Mouse (Mus musculus): Measurements from ENCODE around the gene Derl3. TPM values are rescaled to one million over a fixed set of nuclear protein-coding genes. Genes with fewer than 3 reads are reported as not detected.

Gene Derl3
- polyA plus RNA-seq (2017; shearing (Covaris generic)), result 2.3 TPM

DNA sequence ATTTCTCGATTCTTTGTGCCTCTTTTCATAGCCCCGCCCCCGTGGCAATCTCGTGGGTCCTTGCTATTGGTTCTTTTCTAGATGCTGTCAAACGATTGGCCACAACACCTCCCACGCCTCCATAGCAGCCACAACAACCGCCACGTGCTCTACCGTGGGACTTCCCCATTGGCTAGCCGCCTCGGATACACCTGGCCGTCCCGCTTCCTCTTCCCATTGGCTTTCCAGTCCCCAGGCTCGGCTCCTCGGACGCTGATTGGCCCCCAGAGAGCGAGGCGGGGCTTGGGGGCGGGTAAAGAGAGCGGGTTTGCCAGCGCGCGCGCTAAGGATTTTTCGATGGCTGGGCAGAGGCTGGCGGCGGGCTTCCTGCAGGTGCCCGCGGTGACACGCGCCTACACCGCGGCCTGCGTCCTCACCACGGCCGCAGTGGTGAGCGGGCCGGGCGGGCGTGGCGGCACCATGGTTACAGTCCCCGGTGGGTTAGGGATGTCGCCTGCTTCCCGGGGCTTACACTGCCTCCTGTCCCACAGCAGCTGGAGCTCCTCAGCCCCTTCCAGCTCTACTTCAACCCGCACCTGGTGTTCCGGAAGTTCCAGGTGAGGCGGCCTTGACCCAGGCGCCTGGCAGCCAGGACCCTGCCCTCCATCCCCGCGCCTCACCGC lies at the start of gene Derl3:
Gene Derl3 (plus strand): TSS at position 325 of the 662 bp plus-strand sequence.

DNA sequence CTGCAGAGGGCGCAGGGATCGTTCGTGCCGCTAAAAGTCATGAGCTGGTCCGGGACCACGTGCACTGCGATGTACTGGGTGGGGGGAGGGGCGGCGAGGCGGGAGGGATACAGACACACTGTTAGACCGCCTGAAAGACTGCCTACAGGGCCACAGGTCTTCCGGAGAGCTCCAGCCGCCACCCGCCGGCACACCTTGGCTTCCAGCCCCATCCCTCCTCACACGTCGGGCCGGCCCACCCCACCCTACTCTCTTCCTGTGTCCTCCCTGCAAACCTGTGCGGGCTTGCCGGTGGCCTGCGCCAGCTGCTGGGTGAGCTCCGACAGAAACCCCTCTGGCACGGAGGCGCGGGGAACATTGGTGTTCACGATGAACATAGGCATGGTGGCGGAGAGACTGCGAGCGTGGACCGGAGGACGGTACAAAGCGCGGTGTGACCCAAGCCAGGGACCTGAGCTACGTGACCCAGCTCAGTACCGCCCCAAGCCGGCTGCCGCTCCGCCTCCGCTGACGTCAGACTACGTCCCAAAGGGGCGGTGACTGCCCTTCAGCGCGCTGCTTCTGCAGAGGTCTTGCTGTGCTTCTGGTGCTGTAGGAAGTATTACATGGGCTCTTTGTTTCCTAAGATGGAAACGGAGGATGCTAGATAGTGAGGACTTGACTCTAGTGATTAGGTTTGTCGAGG lies 33.3 kb upstream of the Derl3 start, which contains the start of gene Mif:
Gene Mif (minus strand): TSS at position 455 of the 685 bp plus-strand sequence.

DNA sequence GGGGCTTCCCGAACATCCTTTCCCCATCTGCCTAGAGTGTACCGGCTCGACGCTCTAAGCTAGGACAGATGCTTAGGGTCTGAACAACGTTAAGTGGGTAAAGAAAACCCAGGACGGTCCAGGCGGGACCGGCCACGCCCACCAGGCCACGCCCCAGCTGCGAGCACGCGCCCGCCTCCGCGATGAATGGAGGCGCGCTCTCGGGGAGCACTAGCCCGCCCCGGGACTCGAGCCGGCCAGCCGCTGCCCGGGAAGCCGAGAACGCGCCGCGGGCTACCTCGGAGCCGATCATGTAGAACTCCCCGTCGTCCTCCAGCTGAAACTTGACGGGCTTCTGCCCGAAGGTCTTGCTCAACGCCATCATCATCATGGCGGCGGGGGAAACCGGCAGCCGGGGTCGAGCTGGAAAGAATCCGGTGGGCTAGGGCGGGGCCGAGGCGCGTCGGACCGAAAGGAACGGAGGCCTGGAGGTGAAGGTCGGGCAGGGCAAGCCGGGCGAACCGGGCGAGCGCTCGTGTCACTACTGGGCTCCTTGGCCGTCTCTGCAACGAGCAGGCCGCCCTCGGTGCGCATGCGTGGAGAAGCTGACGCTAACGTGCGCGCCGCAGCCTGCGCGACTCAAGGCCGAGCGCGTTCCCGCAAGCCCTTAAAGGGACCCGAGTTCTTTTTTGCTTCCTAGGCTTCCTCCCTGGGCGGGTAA lies 28.0 kb downstream of the Derl3 start, which contains the start of gene Smarcb1:
Gene Smarcb1 (minus strand): TSS at position 592 of the 700 bp plus-strand sequence.

DNA sequence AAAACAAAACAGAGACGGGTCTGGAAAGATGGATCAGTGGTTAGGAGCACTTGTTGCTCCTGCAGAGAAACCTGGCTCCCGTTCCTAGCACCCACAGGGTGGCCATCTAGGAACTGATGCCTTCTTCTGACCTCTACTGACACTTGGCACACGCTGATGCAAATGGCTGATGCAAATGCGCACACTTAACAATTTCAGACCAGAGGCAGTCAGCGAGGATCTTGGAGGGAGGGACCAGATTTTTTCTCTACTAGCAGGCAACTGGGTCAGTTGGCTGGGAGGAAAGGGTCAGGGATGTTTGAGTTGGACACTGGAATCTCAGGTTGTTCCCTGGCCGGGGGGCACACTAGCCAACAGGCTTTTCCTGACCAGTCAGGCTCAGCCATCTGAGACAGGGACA lies 39.7 kb downstream of the Derl3 start, which contains the start of gene Chchd10:
Gene Chchd10 (plus strand): TSS at position 240 of the 400 bp plus-strand sequence.

DNA sequence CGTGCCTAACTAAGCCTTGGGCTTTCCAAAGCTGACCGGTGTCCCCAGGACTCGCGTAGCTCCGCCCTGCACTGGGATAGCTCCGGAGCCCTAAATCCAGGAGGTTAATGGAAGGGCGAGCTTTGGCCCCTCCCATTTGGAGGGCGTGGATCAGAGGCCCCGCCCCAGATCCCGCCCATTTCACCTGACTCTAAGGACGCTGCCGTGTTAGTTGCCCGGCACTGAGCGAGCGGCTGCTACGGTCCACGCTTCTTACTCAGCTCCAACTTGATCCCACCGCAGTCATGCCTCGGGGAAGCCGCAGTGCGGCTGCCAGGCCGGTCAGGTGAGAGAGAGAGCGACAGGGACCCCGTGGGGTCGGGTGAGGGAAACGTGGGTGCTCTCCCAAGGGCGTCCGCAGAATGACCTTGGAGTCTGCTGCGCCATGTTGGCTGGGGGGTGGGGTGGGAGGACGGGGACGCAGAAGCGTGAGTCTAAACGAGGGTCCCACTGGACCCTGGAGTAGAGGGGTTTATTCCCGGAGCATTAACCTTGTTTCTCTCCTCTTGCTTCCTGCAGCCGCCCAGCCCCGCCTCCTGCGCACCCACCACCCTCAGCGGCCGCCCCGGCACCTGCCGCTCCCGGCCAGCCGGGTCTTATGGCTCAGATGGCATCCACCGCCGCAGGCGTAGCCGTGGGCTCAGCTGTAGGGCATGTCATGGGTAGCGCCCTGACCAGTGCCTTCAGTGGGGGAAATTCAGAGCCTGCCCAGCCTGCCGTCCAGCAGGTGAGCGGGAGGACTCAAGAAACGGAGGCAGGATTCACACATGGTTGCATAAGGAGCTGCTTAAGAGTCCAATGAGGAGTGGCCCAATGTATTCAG lies 42.7 kb downstream of the Derl3 start, which contains the start of gene Mmp11:
Gene Mmp11 (minus strand): TSS at position 817 of the 862 bp plus-strand sequence.

DNA sequence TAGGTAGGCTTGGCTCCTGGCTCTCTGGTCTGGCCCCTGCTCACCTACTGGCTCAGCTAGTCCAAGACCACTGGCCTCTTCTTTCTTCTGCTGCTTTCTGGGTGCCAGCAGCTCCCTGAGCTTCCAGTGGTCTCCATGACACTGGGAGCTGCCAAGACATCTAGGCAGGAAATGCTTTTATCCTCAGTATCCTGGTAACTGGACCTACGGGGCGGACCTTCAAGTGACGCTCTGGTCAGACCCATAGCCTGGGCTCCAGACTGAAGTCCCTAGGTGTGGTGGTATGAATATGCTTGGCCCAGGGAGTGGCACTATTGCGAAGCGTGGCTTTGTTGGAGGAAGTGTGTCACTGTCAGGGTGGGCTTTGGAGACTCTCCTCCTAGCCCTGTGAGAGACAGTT lies 47.3 kb downstream of the Derl3 start, which contains the start of gene Gm867:
Gene Gm867 (minus strand): TSS at position 153 of the 400 bp plus-strand sequence.

DNA sequence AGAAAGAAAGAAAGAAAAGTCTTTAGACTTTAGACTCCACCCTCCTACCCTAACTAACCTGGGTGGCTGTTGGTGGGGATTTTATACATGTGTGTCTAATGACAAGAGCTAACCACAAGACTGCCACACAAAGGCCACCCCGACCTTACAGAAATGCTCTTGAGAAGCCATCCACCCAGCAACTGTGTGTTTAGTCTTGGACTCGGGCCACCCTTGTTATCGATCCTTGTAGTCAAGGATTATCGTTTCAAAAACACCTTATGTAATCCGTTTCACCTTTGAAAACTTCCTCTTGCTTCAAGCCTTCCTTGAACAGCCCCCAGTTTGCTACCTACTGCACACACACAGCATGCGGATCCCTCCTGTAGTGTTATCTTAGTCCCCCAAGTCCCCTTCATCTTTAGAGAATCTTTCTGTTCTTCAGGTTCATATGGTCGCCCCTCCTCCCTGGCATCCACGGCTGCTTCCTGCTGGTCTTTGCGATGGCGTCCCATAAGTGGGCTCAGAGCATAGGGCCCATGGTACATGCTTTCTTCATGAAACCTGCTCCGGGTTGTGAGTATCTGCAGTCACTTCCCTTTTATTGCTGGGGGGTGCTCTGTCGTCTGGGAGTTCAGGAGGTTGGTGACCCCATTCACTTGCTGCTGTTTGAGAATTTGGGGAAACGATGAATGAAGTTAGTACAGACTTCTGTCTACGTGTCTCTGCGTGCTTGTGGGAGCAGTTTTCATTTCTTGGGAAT lies 49.7 kb downstream of the Derl3 start, which contains the start of gene Vpreb3:
Gene Vpreb3 (plus strand): TSS at position 322 of the 742 bp plus-strand sequence.

Other genes starting within 250 kb of the Derl3 start
- gene Susd2, start 249.4 kb upstream of the Derl3 start, polyA plus RNA-seq (2017; shearing (Covaris generic)), result 20.7 TPM
- 58.5 TPM for gene Cabin1, start 129.1 kb upstream of the Derl3 start, polyA plus RNA-seq (2017; shearing (Covaris generic))
- 89.5 TPM for gene Ddt, start 120.0 kb upstream of the Derl3 start, polyA plus RNA-seq (2017; shearing (Covaris generic))
- 0.55 TPM for gene Gm20441, start 112.5 kb upstream of the Derl3 start, polyA plus RNA-seq (2017; shearing (Covaris generic))
- gene Gstt3, start 112.0 kb upstream of the Derl3 start, polyA plus RNA-seq (2017; shearing (Covaris generic)), result 7.5 TPM
- gene Gstt1, start 94.8 kb upstream of the Derl3 start, polyA plus RNA-seq (2017; shearing (Covaris generic)), result not detected
- gene Gstt4, start 70.9 kb upstream of the Derl3 start, polyA plus RNA-seq (2017; shearing (Covaris generic)), result not detected
- gene Gstt2, start 56.0 kb upstream of the Derl3 start, polyA plus RNA-seq (2017; shearing (Covaris generic)), result 61.7 TPM
- 727 TPM for gene Mif, start 33.2 kb upstream of the Derl3 start, polyA plus RNA-seq (2017; shearing (Covaris generic))
- gene Smarcb1, start 28.2 kb downstream of the Derl3 start, polyA plus RNA-seq (2017; shearing (Covaris generic)), result 103 TPM
- 42.4 TPM for gene Chchd10, start 39.7 kb downstream of the Derl3 start, polyA plus RNA-seq (2017; shearing (Covaris generic))
- gene Mmp11, start 43.1 kb downstream of the Derl3 start, polyA plus RNA-seq (2017; shearing (Covaris generic)), result 11.1 TPM
- not detected for gene Gm867, start 47.3 kb downstream of the Derl3 start, polyA plus RNA-seq (2017; shearing (Covaris generic))
- gene Vpreb3, start 49.6 kb downstream of the Derl3 start, polyA plus RNA-seq (2017; shearing (Covaris generic)), result 0.46 TPM
- gene Gm5134, start 61.1 kb downstream of the Derl3 start, polyA plus RNA-seq (2017; shearing (Covaris generic)), result 2.3 TPM
- gene Zfp280b, start 139.2 kb downstream of the Derl3 start, polyA plus RNA-seq (2017; shearing (Covaris generic)), result 27.8 TPM
- not detected for gene Slc5a4b, start 217.5 kb downstream of the Derl3 start, polyA plus RNA-seq (2017; shearing (Covaris generic))